Mouse (Mus musculus) CH12.LX (cell line): Measurements from ENCODE around the gene Ccl26.

Source experiments
- CHD1 ChIP-seq: IDR thresholded peaks from 2 replicates; pipeline ENCODE4 v1.6.1; 2012; ENCODE audit warnings: low read depth, low read length, improper control_type of control experiment, inconsistent platforms
- CTCF ChIP-seq, 2 experiments: IDR thresholded peaks in 1 of 2; conservative IDR thresholded peaks in 1 of 2; 2 replicates each; pipeline ENCODE4 v1.5.1; 2011 to 2012; ENCODE audit warnings: low read depth in 2 of 2, low read length in 2 of 2, improper control_type of control experiment in 1 of 2, inconsistent platforms in 1 of 2, mild to moderate bottlenecking in 1 of 2, moderate library complexity in 1 of 2
- JUND ChIP-seq: conservative IDR thresholded peaks from 2 replicates; pipeline ENCODE4 v1.6.1; 2011; ENCODE audit warnings: low read depth, low read length, improper control_type of control experiment
- MAZ ChIP-seq: IDR thresholded peaks from 2 replicates; pipeline ENCODE4 v1.6.1; 2012; ENCODE audit warnings: low read depth, mild to moderate bottlenecking, inconsistent platforms, low read length, improper control_type of control experiment, moderate library complexity
- NRF1 ChIP-seq: IDR thresholded peaks from 2 replicates; pipeline ENCODE4 v1.6.1; 2014; ENCODE audit warnings: low read depth, mild to moderate bottlenecking, inconsistent platforms, low read length, improper control_type of control experiment, moderate library complexity
- POLR2A ChIP-seq: IDR thresholded peaks from 2 replicates; pipeline ENCODE4 v1.6.1; 2011; ENCODE audit warnings: low read depth, mild to moderate bottlenecking, improper control_type of control experiment, low read length
- TCF12 ChIP-seq: IDR thresholded peaks from 2 replicates; pipeline ENCODE4 v1.6.1; 2014; ENCODE audit warnings: low read depth, mild to moderate bottlenecking, inconsistent platforms, low read length, improper control_type of control experiment

GRCm38 (mm10) chr5:135537794-135538214 lies 25.6 kb downstream of the Ccl26 start:
- peak in 1 of 2 experiments; percentile 50; a peak in 2 of 4 replicates for TF ChIP-seq CTCF (conservative IDR thresholded peaks at IDR 0.05 in 1 of 2, IDR thresholded peaks at IDR 0.05 in 1 of 2; ENCODE audit: low read depth in 2 of 2, low read length in 2 of 2)
- TF ChIP-seq POLR2A, result no peak
- TF ChIP-seq MAZ, result 0 out of 2 replicates have a peak, but pooled peaks have one; percentile 57
- no peak for TF ChIP-seq CHD1
- no peak for TF ChIP-seq JUND
- TF ChIP-seq TCF12, result no peak; the same call in 1 of the 2 replicates
- TF ChIP-seq NRF1, result no peak
